Mouse (Mus musculus) T-helper 17 cell (primary cell): ENCODE measurements around the gene Tent5a.

Experiments used
- in situ Hi-C, 2 experiments: fragments of 300-600 bp; cut with MboI, MseI; formaldehyde crosslinking; loops; 1 replicate in 1 of 2; 2 replicates in 1 of 2; pipeline ENCODE4 v1.15.1; 2025; ENCODE audit warnings: high pct_unique_total_duplicates in 2 of 2

Tent5a gene

DNA sequence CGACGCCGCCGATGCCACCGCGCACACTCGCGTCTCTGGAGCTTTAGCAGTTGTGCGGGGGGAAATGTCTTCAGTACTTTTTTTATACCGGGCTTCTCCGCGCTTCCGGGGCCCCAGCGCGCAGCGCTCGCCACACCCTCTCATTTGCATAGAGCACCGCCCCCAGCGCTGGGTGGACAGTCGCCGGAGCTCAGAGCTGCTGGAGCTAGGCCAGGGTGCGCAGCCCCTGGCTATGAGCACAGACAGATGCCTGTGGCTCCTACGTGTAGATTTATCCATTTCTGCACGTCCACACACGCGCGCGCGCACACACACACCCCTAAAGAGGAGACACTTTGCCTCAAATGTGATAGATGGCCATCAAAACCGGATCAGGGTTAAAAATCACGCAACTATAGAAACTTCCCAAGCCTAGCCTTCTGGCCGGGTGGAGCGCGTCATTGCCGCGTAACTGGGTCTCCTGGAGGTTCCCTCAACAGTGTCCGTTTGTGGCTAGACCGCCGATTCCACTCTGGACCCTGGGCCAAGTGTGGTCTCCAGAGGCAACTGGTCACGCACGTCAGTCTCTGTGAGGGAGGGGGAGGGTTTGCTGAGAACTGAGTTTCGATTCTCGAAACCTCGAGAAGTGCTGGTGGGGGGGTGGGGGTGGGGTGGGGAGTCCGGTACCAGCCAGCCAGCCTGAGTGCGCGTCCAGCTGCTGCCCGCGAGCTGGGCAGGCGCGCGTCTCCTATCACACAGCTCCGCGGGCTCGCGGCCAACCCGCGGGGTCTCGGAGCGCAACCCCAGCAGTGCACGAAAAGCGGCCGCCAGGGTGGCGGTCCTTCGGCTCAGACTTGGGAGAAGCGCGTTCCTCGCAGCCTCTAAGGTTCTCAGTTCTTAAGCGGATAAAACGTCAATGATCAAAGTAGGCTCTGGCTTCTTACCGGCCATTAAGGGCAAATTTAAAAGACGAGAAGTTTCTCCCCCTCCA lies at the start of gene Tent5a:
Gene Tent5a (minus strand): TSS at position 107 of the 970 bp plus-strand sequence.
- in situ Hi-C loops = loop anchor here (5.0 to 25.0 kb wide), 4 partner anchors 865 to 1525 kb away; no protein-coding TSS in a partner anchor

DNA sequence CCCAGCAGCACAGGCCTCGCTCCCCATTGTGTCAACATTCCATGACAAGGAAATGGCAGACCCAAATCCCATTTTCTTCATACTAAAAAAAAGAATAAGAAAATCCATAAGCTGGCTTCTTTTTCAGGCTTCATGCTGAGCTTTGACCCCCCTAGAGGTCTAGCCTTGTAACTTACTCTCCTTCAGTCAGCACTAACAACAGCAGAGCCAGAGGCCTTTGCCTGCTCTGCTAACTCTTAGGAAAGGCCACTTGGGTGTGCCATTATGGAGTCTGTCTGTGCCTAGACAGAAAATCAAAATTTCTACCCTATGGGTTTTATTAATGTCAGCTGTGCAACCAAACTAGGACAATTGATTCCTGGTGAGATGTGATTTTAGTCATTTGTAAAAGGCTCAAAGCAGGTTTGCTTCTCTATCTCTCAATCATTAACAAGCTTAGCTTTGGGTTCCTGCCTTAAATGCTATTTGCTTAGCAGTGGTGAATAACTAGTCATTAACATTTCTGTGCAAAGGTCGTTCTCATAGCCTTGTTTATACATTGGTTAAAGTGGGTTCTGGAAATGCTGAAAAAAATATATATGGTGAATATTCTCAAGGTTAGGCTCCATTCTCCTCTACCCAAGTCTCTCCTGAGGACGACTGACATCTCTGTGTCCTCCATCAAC lies 49.6 kb upstream of the Tent5a start:
- in situ Hi-C loops = no loop called here

DNA sequence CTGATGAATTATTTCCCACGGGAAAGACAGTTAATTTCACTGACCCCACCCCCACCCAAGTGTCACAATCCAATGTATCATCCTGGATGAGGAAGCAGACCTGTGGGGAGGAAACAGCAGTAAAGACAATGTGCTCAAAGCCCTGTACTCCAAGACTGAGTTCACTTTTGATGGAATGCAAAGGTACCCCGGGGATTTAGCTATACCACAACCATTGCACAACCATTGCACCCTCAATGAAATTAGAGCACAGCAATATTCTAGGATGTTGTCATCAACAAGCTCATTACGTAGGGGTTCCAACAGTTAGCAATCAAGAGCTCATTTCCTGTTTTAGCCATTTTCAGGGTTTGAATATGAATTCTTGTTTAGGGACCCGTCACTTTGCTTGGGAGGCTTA lies 48.0 kb upstream of the Tent5a start:
- in situ Hi-C loops = no loop called here

DNA sequence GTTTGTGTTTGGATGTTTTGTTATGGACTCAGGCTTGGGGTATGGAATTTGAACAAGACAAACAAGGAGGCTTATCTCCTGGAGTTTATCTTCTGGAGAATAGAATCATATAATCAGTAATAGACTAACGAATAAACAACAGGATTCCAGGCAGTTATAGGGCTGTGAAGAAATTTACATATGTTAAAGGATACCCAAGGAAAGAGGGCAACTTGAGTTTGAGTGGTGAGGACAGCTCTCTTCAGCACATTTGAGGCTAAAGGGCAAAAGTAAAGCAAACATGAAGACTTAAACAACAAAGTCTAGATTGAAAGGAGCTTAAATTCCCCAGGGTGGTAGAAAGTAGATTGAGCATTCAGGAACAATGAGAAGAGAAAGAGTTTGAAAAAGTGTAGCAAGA lies 44.9 kb upstream of the Tent5a start:
- in situ Hi-C loops = no loop called here

DNA sequence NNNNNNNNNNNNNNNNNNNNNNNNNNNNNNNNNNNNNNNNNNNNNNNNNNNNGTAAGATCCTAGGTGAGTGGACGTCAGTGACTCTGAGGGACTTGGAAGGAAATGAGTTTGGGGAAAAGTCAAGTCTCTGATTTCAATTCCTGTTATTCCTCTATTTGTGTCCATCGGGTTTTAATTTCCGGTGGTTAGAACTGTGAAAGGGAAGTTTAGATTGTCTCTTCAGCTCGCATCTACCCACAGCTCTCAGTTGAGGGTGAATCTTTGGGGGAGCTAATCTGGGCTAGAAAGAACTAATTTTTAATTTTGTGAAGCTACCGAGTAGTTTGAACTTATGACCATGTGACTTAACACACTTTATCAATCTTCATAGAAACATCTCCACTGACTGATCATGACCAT lies 42.4 kb upstream of the Tent5a start:
- in situ Hi-C loops = no loop called here

DNA sequence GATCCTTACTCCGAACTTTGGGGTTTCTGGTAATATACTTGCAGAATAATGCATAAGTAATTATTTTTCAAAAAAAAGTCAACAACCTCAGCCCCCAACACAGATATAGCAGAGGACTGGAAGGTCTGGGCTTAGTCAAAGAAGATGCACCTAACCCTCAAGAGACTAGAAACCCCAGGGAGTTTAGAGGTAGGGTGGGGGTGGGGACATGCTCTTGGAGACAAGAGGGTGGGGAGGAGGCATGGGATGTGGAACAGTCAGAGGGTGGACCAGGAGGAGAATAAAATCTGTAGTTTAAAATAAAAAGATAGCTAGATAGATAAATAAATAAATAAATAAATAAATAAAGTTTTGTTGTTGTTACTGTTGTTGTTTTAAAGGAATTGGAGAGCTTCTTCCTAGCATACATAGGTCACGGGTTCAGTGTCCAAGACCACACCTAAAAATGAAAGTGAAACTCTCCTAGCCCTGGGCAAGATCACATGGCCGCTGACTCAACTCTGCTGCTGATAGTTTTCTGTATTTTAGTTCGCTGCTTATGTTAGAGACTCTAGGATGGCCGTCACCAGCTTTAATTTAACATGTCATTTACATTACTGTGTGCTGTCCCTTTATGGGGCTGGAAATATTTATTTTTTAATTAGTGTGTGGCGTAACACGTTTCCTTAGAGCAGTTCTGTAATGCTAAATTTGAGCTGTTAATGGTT lies 30.2 kb upstream of the Tent5a start:
- in situ Hi-C loops = no loop called here

DNA sequence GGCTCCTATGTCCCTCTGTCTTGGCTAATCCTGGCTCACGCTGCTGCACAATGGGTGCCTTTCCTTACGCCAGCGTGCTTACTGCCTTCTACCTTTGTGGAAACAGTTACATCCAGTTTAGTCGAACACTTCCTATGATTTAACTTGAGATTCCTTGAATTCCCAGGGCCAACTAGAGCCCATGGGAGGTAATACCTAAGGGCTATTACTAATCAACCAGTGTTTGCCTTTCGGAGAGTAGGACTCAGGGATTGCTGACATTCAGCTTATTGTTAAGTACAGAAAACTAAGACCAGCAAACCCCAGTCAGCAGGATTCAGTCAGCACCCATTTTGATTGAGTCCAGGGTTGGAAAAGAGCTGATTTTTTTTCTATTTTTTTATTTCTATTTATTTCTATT lies 28.4 kb upstream of the Tent5a start:
- in situ Hi-C loops = no loop called here

DNA sequence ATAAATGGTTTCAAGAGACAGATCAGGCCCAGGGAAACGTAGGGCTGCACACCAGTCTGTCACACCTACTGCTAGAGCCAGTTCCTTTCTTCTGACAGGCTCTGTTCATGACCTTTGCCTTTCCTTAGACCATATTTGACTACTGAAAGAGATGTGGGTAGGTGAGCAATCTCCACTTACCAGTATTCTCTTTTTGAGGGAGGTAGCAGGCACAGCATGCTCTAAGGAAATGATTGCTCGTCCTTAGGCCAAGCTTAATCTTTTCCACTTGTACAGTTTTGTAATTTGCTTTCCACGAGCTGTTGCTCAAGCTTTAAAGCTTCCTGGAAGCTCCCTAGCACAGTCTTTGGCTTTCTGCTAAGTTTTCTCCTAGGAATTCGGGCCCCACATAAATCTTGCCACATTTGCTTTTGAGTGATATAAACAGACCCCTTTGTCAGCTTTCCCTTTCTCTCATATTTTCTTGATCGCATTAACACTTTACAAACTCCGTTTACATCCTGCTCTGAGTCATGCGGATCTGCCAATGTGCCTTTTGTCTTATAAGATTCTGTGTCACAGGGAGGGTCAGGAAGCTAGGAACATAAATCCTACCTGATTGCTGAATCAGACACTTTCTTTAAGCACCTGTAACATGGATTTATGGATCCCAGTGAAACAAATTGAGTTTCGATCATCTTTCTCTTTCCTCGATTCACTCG lies 20.8 kb upstream of the Tent5a start:
- in situ Hi-C loops = loop anchor here (25.0 kb wide), 2 partner anchors 886 to 1386 kb away; no protein-coding TSS in a partner anchor

DNA sequence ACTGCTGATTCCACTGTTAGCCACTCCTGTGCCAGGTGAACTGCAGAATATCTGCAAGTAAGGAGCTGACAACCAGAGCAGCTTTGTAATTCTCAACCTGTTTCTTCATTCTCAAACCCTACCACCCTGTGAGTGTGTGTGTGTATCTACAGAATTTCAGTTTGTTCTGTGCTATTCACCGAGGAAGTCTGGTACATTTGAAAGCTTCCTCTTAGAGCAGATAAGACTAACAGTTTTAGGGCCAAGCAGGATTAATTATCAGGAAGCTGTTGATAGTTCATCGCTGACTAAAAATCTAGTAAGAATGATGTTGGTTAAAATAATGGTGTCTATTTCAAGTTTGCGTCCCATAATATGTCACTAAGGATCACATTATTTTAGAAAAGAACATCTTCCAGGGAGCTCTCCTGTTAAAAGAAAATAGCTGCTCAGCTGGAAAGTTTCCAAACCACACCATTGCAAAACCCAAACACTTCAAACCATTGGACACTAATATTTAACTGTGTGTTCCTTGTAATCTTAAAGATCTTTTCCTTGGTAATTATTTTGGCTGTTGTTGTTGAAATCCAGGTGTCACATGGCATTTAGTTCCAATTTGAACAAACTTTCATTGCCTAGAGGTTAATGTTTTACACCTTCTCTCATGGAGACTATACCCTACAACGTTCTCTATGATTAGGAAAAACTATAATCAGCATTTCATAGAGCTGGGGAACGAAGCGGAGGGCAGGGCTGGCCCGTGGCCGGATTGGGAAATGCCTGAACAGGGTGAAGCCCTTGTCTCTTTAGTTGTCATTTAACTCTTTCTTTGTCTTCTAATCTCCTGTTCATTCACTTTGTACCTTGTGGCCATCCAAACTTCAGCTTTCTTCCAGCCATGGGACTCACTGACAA lies 16.0 kb upstream of the Tent5a start:
- in situ Hi-C loops = loop anchor here (25.0 kb wide), 2 partner anchors 881 to 1381 kb away; no protein-coding TSS in a partner anchor

DNA sequence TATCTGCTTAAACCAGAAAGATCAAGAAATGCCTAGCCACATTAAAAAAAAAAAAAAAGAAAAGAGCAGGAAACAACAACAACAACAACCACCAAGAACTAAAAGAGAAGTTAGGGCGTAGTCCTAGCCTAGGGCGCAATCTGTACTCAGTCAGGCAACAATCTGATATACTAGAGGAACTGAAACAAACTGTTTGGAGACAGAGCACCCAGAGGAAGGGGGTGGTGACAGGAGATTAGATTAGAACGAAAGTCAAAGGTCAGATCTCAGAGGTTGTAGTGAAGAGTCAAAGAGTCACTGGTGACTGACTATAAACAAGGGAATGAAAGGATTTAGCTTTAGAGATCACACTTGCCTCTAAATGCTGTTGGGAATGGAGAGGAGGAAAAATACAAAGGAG lies 13.2 kb upstream of the Tent5a start:
- in situ Hi-C loops = loop anchor here (25.0 kb wide), 2 partner anchors 878 to 1378 kb away; no protein-coding TSS in a partner anchor

DNA sequence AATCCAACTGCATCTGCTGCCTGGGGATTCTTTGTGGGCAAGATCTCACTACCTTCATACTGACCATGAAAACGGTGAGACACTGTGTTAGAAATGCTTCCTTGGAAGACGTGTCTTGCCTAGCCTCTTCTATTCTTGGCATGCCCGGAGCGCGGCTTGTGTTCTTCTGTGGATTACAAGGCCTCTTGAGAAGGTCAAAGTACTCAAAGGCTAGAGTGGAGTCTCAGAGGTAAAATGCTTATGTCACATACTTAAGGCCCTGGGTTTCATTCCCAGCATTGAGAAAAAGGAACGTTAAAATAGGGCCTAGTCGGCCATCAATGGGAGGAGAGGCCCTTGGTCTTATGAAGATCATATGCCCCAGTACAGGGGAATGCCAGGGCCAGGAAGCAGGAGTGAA lies 8.9 kb upstream of the Tent5a start:
- in situ Hi-C loops = loop anchor here (25.0 kb wide), 2 partner anchors 874 to 1374 kb away; no protein-coding TSS in a partner anchor

DNA sequence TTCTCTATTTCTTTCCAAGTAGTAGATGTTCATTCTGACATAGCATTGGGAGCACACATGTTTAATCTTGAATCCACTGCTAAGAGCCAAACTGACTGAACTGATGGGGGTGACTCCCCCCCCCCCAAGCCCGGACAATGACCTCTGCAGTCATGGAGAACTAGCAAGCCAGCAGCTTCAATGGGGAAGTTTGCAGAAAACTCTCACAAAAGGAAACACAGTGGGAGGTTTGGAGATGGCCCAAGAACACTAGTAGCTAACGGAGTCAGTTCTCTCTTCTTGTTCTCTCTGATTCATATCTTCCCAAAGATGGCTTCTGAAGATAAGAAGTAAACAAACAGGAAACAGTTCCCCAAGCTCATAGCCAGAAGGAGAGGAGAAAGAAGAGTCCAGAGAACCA lies 4.4 kb upstream of the Tent5a start:
- in situ Hi-C loops = loop anchor here (25.0 kb wide), 2 partner anchors 869 to 1369 kb away; no protein-coding TSS in a partner anchor

DNA sequence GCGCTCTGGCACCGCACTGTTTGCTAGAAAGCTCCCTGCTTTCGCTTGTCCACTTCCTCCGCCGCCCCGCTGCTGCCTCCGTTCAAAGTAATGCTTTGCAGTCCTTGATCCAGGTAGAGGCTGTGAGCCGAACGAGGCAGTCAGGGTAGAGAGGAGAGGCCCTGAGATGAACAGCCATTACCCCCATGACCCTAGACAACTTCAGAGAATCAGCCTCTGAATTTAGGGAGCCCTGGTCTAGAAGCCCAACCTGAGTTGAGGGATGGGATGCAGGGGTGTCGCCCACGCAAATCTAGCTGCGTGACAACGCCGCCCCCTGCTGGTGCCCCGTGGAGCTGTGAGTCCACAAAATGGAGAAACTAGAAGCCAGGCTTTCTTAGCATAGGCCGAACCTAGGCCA lies 1.1 kb upstream of the Tent5a start:
- in situ Hi-C loops = loop anchor here (5.0 to 25.0 kb wide), 4 partner anchors 866 to 1526 kb away; no protein-coding TSS in a partner anchor

DNA sequence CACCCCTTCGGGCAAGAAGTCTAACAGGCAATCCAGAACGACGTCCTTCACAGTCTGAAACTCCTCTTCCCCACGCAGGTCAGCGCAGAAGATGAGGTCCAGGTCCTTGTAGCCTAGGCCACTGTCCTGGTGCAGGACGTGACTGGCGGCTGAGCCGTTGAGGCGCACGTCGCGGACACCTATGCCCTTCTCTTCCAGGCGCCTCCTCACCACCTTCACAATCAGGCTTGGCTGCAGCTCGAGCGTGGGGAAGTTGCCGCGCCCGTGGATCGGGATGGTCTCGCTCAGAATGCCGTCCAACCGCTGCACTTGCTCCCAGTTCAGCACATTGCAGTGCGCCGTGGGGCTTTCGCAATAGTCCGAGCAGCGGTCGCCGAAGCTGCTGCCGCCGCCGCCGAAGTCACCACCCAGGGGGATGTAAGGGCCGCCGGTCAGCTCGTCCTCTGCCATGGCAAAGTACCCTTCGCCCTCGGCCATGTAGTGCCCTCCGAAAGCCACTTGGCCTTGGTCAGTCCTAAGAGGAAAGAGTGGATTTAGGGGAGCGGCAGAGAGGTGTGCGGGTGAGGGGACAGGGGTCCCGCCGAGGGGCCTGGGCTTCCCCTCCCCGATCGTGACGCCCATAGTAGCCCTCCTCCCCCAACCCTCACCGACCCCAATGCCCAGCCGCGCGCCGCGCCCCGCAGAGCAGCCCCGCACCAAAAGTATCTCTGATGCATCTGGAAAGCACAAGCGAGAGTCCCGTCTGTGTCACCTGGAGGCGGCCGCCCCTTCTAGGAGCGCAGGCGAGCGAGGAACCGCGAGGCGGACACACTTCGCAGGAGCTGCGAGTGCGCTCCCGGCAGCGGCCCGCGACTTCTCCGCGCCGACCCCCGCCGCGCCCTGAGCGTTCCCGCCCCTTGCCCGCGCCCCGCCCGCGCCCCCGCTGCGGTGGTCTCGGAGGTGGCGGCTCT lies 581 bp downstream of the Tent5a start:
- in situ Hi-C loops = loop anchor here (5.0 to 25.0 kb wide), 4 partner anchors 864 to 1524 kb away; no protein-coding TSS in a partner anchor

DNA sequence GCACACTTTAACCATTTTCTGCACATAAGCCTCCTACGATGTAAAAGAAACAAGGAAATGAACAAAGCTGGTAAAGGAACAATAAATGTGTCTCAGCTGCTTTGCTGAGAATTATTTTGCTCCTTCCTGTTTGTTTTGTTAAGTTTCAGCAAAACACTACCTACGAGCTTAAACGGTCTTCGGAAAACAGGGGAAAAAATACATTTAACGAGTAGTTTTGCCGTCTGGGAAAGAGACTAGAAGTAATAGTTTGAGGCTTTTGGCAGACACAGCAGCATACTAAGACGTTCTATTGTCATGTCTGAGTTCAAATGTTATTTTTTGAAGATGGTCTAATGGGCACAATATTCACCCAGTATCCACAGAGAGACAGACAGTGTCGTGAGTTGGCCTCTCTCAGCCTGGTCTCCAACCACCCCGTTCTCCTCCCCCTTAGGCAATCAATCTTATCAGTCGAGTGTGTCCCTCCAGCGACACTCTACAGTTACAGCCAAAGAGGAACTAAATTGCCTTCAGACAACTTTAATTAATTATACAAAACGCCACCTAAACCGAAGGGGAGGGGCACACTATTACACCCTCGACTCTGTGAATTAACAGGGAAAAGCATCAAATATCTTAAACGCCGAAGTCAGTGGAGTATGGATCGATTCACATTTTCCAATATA lies 1.8 kb downstream of the Tent5a start:
- in situ Hi-C loops = loop anchor here (5.0 to 25.0 kb wide), 4 partner anchors 863 to 1523 kb away; no protein-coding TSS in a partner anchor

DNA sequence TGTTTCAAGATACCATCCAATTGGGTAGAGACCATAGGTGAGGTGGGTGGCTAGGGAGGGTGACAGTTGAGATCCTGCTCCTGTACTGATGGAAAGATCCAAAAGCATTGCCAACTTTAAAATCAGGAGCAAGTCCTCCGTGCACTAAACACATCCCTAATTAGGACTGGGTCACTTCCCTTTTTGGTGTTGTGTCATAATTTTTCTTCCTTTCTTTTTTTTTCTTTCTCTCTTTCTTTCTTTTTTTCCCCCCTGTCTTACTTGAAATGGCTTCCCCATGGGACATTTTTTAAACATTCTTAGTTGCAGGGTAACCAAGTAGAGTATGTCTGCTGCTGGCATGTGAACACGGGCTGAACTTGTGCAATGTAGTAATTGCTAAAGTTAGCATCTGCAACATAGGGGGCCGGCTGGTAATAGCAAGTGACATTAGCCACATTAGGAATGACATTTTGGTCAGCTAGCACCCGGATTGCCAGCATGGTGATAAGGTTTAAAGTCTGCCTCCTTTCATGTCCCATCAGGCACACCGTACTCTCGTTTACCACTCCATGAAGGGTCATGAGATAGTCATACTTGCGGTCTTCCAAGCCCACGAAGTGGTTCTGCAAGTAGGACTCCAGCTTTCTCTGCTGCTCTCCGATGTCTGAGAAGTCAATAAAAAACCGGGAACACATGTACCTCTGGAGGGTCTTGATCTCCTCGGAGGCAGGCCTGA lies 2.8 kb downstream of the Tent5a start:
- in situ Hi-C loops = loop anchor here in 1 of 2 experiments (10.0 kb wide), 1 partner anchor 1370 kb away; no protein-coding TSS in a partner anchor
